Mouse (Mus musculus): ENCODE measurements around the gene Casq2. TPM values are rescaled to one million over a fixed set of nuclear protein-coding genes. Genes with fewer than 3 reads are reported as not detected.
A peak's percentile ranks its signal among the peaks of the same experiment; 100 is the strongest.

Casq2 gene
- polyA plus RNA-seq, 1 experiment from 2014 or later, result 0.66 TPM

DNA sequence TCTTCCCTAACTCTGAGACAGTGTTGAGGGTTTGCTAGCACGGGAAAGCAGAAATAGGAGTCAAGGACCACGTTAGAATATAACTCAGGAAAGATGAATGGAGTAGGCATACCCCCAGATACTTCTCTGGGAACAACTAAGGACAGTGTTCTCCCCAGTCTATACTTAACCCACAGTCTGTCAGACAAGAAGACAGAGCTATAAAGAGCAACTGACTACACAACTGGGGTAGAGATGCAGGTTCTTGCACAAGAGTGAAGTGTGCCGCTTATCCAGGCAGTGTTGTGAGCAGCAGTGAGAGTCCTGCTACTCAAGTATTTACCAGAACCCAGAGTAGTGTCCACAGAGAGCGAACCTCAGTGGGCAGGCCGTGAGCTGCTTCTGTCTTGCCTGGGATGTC is 16.5 kb upstream of the Casq2 start:
- no peak overlapping the region for H3K27ac ChIP-seq (ENCODE audit: low read depth)
- H3K27me3 ChIP-seq (ENCODE audit: insufficient read depth, low read length), result no peaks in the 10 kb centered on the region
- H3K4me1 ChIP-seq (ENCODE audit: insufficient read depth), result no peaks in the 10 kb centered on the region
- H3K4me3 ChIP-seq (ENCODE audit: low read depth, low read length), result no peak overlapping the region
- ATAC-seq (no peak), DNase-seq (no peak)
- no peak for TF ChIP-seq CTCF (IDR thresholded peaks at IDR 0.05; ENCODE audit: low read depth)
- TF ChIP-seq EP300 (IDR thresholded peaks at IDR 0.05; ENCODE audit: low read depth), result no peak
- no peak overlapping the region for H3K4me2 ChIP-seq (ENCODE audit: low read depth, low read length)
- WGBS (ENCODE audit: insufficient replicate concordance), result 66% methylated on average over 5 of the region's 5 CpGs
- no peak overlapping the region for H3K9ac ChIP-seq (replicated peaks)
- no peaks in the 10 kb centered on the region for H3K9me3 ChIP-seq (ENCODE audit: low read length)
- no peaks in the 10 kb centered on the region for H3K36me3 ChIP-seq (replicated peaks; ENCODE audit: insufficient read depth, low read length)

- Histone ChIP-seq H3K27me3 (ENCODE audit: insufficient read depth, low read length) (no peaks in the 10 kb centered on the region), H3K4me2 (ENCODE audit: low read depth, low read length) (no peak overlapping the region), H3K27ac (ENCODE audit: low read depth) (no peak overlapping the region), H3K4me1 (ENCODE audit: insufficient read depth) (no peaks in the 10 kb centered on the region), H3K4me3 (ENCODE audit: low read depth, low read length) (no peak overlapping the region), H3K36me3 (replicated peaks; ENCODE audit: insufficient read depth, low read length) (no peaks in the 10 kb centered on the region), H3K9me3 (ENCODE audit: low read length) (no peaks in the 10 kb centered on the region), H3K9ac (replicated peaks) (no peak overlapping the region)
- DNase-seq (no peak), ATAC-seq (no peak)
- 83% methylated on average over 7 of the region's 7 CpGs for WGBS (ENCODE audit: insufficient replicate concordance)
- TF ChIP-seq CTCF (IDR thresholded peaks at IDR 0.05; ENCODE audit: low read depth) (no peak), EP300 (IDR thresholded peaks at IDR 0.05; ENCODE audit: low read depth) (no peak)
These were observed 15.9 kb upstream of the Casq2 start for GRCm38 (mm10) chr3:102070360-102070759.

DNA sequence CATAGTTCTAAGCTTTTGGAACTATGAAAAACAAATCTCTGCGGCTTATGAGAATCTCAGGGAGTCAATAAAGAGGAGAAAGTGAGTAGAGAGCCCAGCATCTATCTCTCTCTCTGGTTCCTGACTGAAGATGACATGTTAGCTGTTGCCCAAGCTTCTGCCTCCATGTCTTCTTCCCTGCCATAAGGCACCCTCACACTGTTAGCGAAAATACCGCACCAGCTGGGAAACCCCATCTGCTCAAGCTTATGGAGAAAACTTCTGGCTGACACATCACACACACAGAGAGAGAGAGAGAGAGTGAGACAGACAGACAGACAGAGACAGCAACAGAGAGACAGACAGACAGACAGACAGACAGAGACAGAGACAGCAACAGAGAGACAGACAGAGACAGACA is 15.2 kb upstream of the Casq2 start:
- ATAC-seq (no peak), DNase-seq (no peak)
- H3K36me3 ChIP-seq (replicated peaks; ENCODE audit: insufficient read depth, low read length), result no peaks in the 10 kb centered on the region
- 85% methylated on average over 3 of the region's 3 CpGs for WGBS (ENCODE audit: insufficient replicate concordance)
- no peaks in the 10 kb centered on the region for H3K4me1 ChIP-seq (ENCODE audit: insufficient read depth)
- H3K4me2 ChIP-seq (ENCODE audit: low read depth, low read length), result no peak overlapping the region
- TF ChIP-seq EP300 (IDR thresholded peaks at IDR 0.05; ENCODE audit: low read depth) (no peak), CTCF (IDR thresholded peaks at IDR 0.05; ENCODE audit: low read depth) (no peak)
- no peak overlapping the region for H3K27ac ChIP-seq (ENCODE audit: low read depth)
- H3K4me3 ChIP-seq (ENCODE audit: low read depth, low read length), result no peak overlapping the region
- no peak overlapping the region for H3K9ac ChIP-seq (replicated peaks)
- no peaks in the 10 kb centered on the region for H3K27me3 ChIP-seq (ENCODE audit: insufficient read depth, low read length)
- no peaks in the 10 kb centered on the region for H3K9me3 ChIP-seq (ENCODE audit: low read length)

GRCm38 (mm10) chr3:102079413-102079812 is 6.8 kb upstream of the Casq2 start:
- Histone ChIP-seq H3K9ac (replicated peaks) (no peak overlapping the region), H3K4me3 (ENCODE audit: low read depth, low read length) (no peak overlapping the region), H3K27ac (ENCODE audit: low read depth) (no peak overlapping the region), H3K27me3 (ENCODE audit: insufficient read depth, low read length) (no peaks in the 10 kb centered on the region), H3K36me3 (replicated peaks; ENCODE audit: insufficient read depth, low read length) (no peaks in the 10 kb centered on the region), H3K4me2 (ENCODE audit: low read depth, low read length) (no peak overlapping the region), H3K4me1 (ENCODE audit: insufficient read depth) (no peaks in the 10 kb centered on the region), H3K9me3 (ENCODE audit: low read length) (no peaks in the 10 kb centered on the region)
- WGBS (ENCODE audit: insufficient replicate concordance), result 71% methylated on average over 2 of the region's 2 CpGs
- TF ChIP-seq EP300 (IDR thresholded peaks at IDR 0.05; ENCODE audit: low read depth) (no peak), CTCF (IDR thresholded peaks at IDR 0.05; ENCODE audit: low read depth) (no peak)
- DNase-seq, result no peak
- ATAC-seq, result no peak

GRCm38 (mm10) chr3:102081862-102082261 is 4.4 kb upstream of the Casq2 start:
- Histone ChIP-seq H3K4me3 (ENCODE audit: low read depth, low read length) (no peak overlapping the region), H3K27me3 (ENCODE audit: insufficient read depth, low read length) (no peaks in the 10 kb centered on the region), H3K9ac (replicated peaks) (no peak overlapping the region), H3K27ac (ENCODE audit: low read depth) (no peak overlapping the region), H3K9me3 (ENCODE audit: low read length) (no peaks in the 10 kb centered on the region), H3K4me2 (ENCODE audit: low read depth, low read length) (no peak overlapping the region), H3K4me1 (ENCODE audit: insufficient read depth) (peaks cover 2% of the 10 kb centered on the region; the same call in 1 of the 2 replicates), H3K36me3 (replicated peaks; ENCODE audit: insufficient read depth, low read length) (no peaks in the 10 kb centered on the region)
- DNase-seq (peak; percentile 67), ATAC-seq (peak; percentile 60)
- 24% methylated on average over 3 of the region's 3 CpGs for WGBS (ENCODE audit: insufficient replicate concordance)
- TF ChIP-seq EP300 (IDR thresholded peaks at IDR 0.05; ENCODE audit: low read depth) (no peak), CTCF (IDR thresholded peaks at IDR 0.05; ENCODE audit: low read depth) (peak; percentile 84)

GRCm38 (mm10) chr3:102083589-102084230 is 2.5 kb upstream of the Casq2 start:
- WGBS (ENCODE audit: insufficient replicate concordance), result 42% methylated on average over 13 of the region's 13 CpGs
- Histone ChIP-seq H3K4me1 (ENCODE audit: insufficient read depth) (peaks cover 2% of the 10 kb centered on the region; the same call in 1 of the 2 replicates), H3K27ac (ENCODE audit: low read depth) (no peak overlapping the region), H3K4me2 (ENCODE audit: low read depth, low read length) (no peak overlapping the region), H3K27me3 (ENCODE audit: insufficient read depth, low read length) (no peaks in the 10 kb centered on the region), H3K36me3 (replicated peaks; ENCODE audit: insufficient read depth, low read length) (no peaks in the 10 kb centered on the region), H3K9ac (replicated peaks) (no peak overlapping the region), H3K4me3 (ENCODE audit: low read depth, low read length) (no peak overlapping the region), H3K9me3 (ENCODE audit: low read length) (no peaks in the 10 kb centered on the region)
- no peak for ATAC-seq
- DNase-seq, result no peak
- TF ChIP-seq EP300 (IDR thresholded peaks at IDR 0.05; ENCODE audit: low read depth) (no peak), CTCF (IDR thresholded peaks at IDR 0.05; ENCODE audit: low read depth) (no peak)

Measured in liver, postnatal 0 days (tissue).